Mouse (Mus musculus): ENCODE measurements around the gene Cit.

Gene Cit

GRCm38 (mm10) chr5:116036465-116036864 is 191.4 kb downstream of the Cit start:
- no peak for DNase-seq (ENCODE audit: low read depth, low spot score)

DNA sequence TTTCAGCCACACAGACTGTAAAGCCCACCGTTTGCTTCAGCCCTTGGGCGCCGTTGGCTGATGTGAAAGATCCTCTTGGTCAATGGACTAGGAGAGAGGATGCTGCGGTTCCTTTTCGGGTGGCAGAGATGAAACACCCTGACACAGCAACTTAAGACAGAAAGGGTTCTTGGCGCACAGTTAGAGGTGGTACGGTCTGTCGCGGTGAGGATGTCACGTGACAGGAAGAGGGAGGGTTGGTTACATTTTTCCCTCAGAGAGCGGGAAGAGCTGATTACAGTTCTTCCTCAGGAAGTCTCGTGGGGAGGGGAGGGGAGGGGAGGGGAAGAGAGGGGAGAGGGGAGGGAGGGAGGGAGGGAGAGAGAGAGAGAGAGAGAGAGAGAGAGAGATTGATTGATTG is 192.7 kb downstream of the Cit start:
- DNase-seq (ENCODE audit: low read depth, low spot score): no peak

DNA sequence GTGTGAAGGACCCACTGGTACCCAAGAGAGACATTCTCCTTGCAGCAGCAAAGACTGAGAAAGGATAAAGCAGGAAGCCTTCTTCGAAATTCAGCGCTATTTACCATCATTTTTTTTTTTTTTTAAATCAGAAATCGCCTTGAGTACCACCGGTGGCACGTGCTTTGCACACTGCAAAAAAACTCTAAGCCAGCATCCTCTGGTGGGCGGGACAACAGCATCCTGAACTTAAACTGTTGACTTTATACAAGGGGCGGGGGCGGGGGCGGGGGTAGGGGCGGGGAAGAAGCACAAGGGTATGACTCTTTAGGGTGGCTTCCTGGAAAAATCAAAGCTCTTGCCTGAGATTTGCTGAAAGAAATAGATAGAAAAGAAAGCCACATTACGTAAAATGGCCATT is 194.6 kb downstream of the Cit start:
- no peak for DNase-seq (ENCODE audit: low read depth, low spot score)

- no peak for DNase-seq (ENCODE audit: low read depth, low spot score)
Measured at GRCm38 (mm10) chr5:116042241-116042640, 197.2 kb downstream of the Cit start.

GRCm38 (mm10) chr5:116045581-116045980 is 200.5 kb downstream of the Cit start:
- DNase-seq (ENCODE audit: low read depth, low spot score): no peak

GRCm38 (mm10) chr5:116046246-116046645 is 201.2 kb downstream of the Cit start:
- DNase-seq (ENCODE audit: low read depth, low spot score): no peak

DNA sequence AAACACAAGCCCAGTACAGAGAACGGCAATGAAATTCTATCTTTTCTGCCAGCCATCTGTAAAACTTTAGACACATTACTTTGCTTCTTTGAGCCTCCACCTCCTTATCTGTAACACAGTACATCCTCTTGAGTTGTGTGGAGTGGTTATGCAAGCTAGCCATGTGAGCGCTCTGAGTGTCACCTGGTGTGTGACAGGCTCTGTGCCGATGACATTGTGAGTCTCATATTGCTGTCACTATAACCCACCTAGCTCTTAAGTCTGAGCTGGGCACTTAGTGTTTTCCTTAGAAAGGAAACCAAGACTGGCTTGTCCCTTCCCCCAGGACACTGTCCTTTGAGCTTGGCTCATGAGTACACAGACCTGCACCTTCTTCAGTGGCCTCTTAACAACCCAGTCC is 203.2 kb downstream of the Cit start:
- DNase-seq (ENCODE audit: low read depth, low spot score): no peak

GRCm38 (mm10) chr5:116049821-116050220 is 204.7 kb downstream of the Cit start:
- no peak for DNase-seq (ENCODE audit: low read depth, low spot score)

DNA sequence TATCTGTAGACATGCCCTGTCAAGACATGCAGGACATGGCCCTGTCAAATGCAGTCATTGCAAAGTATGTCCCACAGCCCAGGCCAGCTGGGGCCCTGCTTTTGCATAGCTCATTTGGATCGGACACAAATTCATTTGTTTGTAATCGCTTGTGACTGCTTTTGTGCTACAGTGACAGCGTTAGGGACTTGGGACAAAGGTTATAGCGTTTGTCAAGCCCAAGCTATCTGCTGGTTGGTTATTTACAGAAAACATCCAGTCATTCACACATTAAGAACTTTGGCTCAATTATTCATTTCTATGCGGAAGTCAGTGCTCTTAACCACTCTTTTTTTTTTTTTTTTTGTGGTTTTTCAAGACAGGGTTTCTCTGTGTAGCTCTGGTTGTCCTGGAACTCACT is 207.1 kb downstream of the Cit start:
- DNase-seq (ENCODE audit: low read depth, low spot score): no peak

DNA sequence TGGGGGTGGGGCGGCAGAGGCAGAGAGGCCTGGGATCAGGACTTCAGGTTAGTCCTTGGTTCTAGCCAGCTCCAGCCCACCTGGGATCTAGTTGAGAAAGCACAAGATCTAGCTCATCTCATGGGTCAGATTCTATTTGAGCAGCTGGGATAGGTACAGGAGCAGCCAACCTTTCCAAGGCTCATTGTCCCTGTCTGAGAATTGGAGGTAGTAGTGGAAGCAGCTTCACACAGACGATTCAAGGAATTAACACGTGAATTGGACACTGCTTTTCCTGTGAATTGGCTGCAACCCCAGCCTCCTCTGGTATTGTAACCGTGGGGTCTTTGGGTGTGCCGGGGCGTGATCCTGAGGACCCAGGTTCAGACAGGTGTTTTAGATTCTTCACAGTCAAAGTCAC is 207.7 kb downstream of the Cit start:
- no peak for DNase-seq (ENCODE audit: low read depth, low spot score)

Data from brain, adult 2 months (tissue).